Mouse (Mus musculus): ENCODE data around the gene Cldn9.

- TF ChIP-seq CTCF (IDR thresholded peaks at IDR 0.05; ENCODE audit: low read depth, low read length) (no peak), POLR2A (IDR thresholded peaks at IDR 0.05; ENCODE audit: extremely low read depth, insufficient read depth, low read length) (no peak)
These were observed 19.5 kb upstream of the Cldn9 start for GRCm38 (mm10) chr17:23703301-23703700.

All from liver, adult 2 months (tissue).